Mouse (Mus musculus) megakaryocyte, embryonic 14.5 days (primary cell): ENCODE results near the gene Kmt5a.

ENCODE experiments used
- FLI1 ChIP-seq: IDR thresholded peaks from 2 replicates; pipeline ENCODE4 v1.6.1; 2012; ENCODE audit warnings: low read length, inconsistent platforms, mixed read lengths
- GATA1 ChIP-seq: IDR thresholded peaks from 3 replicates; pipeline ENCODE4 v1.6.1; 2012; ENCODE audit warnings: mixed read lengths, low read length, inconsistent platforms, borderline replicate concordance

GRCm38 (mm10) chr5:124495547-124495946, 55.8 kb downstream of the Kmt5a start:
- TF ChIP-seq GATA1 (no peak), FLI1 (no peak)
